Mouse (Mus musculus) intestine, embryonic 14.5 days (tissue): Measurements from ENCODE around the gene Slc15a1. TPM values are rescaled to one million over a fixed set of nuclear protein-coding genes. Genes with fewer than 3 reads are reported as not detected.

Experiments
- ATAC-seq: fragments of 200-750 bp; cut with Nextera tagmentation; replicated peaks from 2 replicates; pipeline ENCODE4 v1.8.0; 2017; ENCODE audit warnings: low read depth, moderate number of reproducible peaks, moderate TSS enrichment, moderate library complexity; ENCODE audit not compliant: low FRiP score, low TSS enrichment
- DNase-seq: peaks from one replicate; pipeline ENCODE4 v3.0.0-alpha.2; 2018; ENCODE audit warnings: low spot score
- H3K27ac ChIP-seq: fragments of 300-500 bp; sonication (generic); 2 replicates; pipeline ENCODE4 v1.5.1; 2014; ENCODE audit warnings: low read depth, mild to moderate bottlenecking, control low read depth
- H3K27me3 ChIP-seq: fragments of 300-500 bp; sonication (generic); replicated peaks from 2 replicates; pipeline ENCODE4 v1.6.1; 2014; ENCODE audit warnings: low read length, control low read depth; ENCODE audit not compliant: control insufficient read depth, insufficient read depth
- H3K36me3 ChIP-seq: fragments of 300-500 bp; sonication (generic); 2 replicates; pipeline ENCODE4 v1.6.1; 2014; ENCODE audit warnings: low read length, control low read depth; ENCODE audit not compliant: control insufficient read depth, insufficient read depth
- H3K4me1 ChIP-seq: fragments of 300-500 bp; sonication (generic); replicated peaks from 2 replicates; pipeline ENCODE4 v1.6.1; 2014; ENCODE audit warnings: low read length, control low read depth, mixed read lengths; ENCODE audit not compliant: control insufficient read depth, insufficient read depth
- H3K4me2 ChIP-seq: fragments of 300-500 bp; sonication (generic); 2 replicates; pipeline ENCODE4 v1.6.1; 2014; ENCODE audit warnings: low read length
- H3K4me3 ChIP-seq: fragments of 300-500 bp; sonication (generic); 2 replicates; pipeline ENCODE4 v1.5.1; 2014; ENCODE audit warnings: low read depth, low read length, control low read depth, mixed read lengths
- H3K9ac ChIP-seq: fragments of 300-500 bp; sonication (generic); 2 replicates; pipeline ENCODE4 v1.6.1; 2014; ENCODE audit warnings: mild to moderate bottlenecking, low read length
- H3K9me3 ChIP-seq: fragments of 300-500 bp; sonication (generic); 2 replicates; pipeline ENCODE4 v1.6.1; 2016; ENCODE audit warnings: low read length, control low read depth; ENCODE audit not compliant: control insufficient read depth
- WGBS: fragments of 180-500 bp; shearing (Covaris S2); extraction: QIAGEN DNeasy Blood & Tissue Kit; methylation state at CpG from one replicate; pipeline ENCODE4 v1.1.7; 2014; 5-methylcytosine and 5-hydroxymethylcytosine counted together
- polyA plus RNA-seq: library from polyadenylated mRNA; unstranded; fragments of >200 nt; fragmentation: Nextera tagmentation; extraction: Ambion mirVana; gene quantifications from 2 replicates; pipeline ENCODE4 v1.2.1, GENCODE M21; 2014

Slc15a1 gene
- polyA plus RNA-seq, 1 experiment from 2014 or later = 0.39 TPM

GRCm38 (mm10) chr14:121436455-121436854, 68.6 kb downstream of the Slc15a1 start:
- no peaks in the 10 kb centered on the region for H3K27me3 ChIP-seq

DNA sequence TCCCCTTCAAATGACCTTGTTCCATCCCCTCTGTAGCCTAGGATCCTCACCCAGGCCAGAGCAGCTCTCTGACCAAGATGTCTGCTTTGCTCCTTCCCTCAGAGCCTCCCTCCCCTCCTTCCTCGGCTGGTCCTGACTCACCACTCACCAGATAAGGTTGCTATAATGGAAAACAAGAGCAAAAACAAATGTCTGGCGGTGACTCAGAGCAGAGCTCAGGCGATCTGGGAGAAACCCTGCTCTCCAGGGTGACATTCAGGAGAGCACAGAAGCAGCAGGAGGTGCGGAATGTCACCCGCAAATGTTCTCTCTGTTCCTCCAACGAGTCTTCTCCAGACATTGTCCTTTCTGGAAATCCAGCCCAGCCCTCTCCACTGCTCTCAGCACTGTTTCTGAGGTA, 69.3 kb downstream of the Slc15a1 start:
- Histone ChIP-seq H3K4me3 (no peak overlapping the region), H3K4me2 (no peak overlapping the region), H3K4me1 (no peaks in the 10 kb centered on the region; the same call in 1 of the 2 replicates), H3K36me3 (no peaks in the 10 kb centered on the region), H3K27me3 (no peaks in the 10 kb centered on the region), H3K27ac (no peak overlapping the region), H3K9me3 (no peaks in the 10 kb centered on the region), H3K9ac (no peak overlapping the region)
- DNase-seq (no peak), ATAC-seq (peak; percentile 68; the same call in 1 of the 2 replicates)
- WGBS = 40% methylated on average over 6 of the region's 6 CpGs

More at GRCm38 (mm10) chr14:121436455-121436854, 68.6 kb downstream of the Slc15a1 start:
- Histone ChIP-seq H3K9me3 (no peaks in the 10 kb centered on the region), H3K27ac (no peak overlapping the region), H3K9ac (no peak overlapping the region), H3K4me3 (no peak overlapping the region), H3K4me1 (no peaks in the 10 kb centered on the region; the same call in 1 of the 2 replicates), H3K36me3 (no peaks in the 10 kb centered on the region), H3K4me2 (no peak overlapping the region)
- DNase-seq (no peak), ATAC-seq (no peak)
- WGBS = 93% methylated on average over 3 of the region's 3 CpGs

DNA sequence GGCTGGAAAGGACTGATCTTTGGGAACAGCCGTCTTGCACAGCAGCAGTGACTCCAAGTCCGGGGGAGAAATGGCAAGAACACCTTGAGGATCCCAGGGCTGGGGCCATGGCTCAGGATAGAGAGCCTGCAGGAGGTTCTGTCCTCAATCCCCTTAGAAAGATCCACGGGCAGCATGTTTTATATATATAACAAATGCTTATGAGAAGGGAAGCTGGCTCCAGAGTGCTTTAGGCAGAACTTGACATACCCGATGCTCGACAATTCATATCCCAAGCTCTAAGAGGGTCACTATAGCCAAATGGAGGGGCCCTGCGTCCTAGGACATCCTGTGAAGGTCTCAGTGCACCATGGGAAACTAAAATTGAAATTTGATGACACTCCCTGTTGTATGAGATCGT, 73.8 kb downstream of the Slc15a1 start:
- no peak overlapping the region for H3K9ac ChIP-seq
- no peaks in the 10 kb centered on the region for H3K36me3 ChIP-seq
- H3K4me1 ChIP-seq = no peaks in the 10 kb centered on the region
- no peaks in the 10 kb centered on the region for H3K27me3 ChIP-seq
- ATAC-seq = no peak
- WGBS = 84% methylated on average over 7 of the region's 7 CpGs
- no peak overlapping the region for H3K4me2 ChIP-seq
- DNase-seq = no peak
- H3K9me3 ChIP-seq = 0 out of 2 replicates have a peak, but pooled peaks cover 7% of the 10 kb centered on the region
- no peak overlapping the region for H3K4me3 ChIP-seq
- no peak overlapping the region for H3K27ac ChIP-seq

DNA sequence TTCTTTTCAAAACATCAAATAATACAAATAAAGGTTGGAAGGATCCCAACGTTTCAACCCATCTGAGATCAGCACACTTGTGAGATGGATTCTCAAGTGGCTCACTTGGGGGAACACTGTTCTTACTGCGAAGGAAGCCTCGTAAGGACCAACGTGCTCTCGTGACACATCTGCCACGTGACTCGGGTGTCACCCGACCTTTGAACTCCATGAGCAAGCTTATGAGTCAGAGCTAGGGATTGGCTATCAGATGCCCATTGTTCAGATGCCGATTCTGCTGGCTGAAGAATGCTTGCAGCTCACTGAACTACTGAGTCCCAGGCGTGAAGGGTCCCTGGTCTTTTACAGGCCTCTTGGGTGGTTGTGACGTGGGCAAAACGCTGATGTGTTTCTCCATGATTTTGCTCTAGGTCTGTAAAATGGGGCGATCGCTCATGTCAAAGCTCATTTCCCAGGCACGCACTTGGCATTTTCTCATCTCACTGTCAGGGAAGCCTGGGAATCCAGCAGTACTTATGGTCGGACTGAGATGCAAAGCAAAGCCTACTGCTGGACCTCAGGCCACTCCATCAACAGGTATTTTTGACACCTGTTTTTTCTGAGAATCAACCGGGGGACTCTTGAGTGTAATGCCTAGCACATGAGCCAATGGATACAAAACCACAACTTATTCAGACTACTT, 75.1 kb downstream of the Slc15a1 start:
- H3K4me2 ChIP-seq = no peak overlapping the region
- ATAC-seq = no peak
- H3K9ac ChIP-seq = no peak overlapping the region
- H3K4me1 ChIP-seq = no peaks in the 10 kb centered on the region
- WGBS = 83% methylated on average over 17 of the region's 17 CpGs
- no peak overlapping the region for H3K27ac ChIP-seq
- H3K36me3 ChIP-seq = no peaks in the 10 kb centered on the region
- 0 out of 2 replicates have a peak, but pooled peaks cover 7% of the 10 kb centered on the region for H3K9me3 ChIP-seq
- no peaks in the 10 kb centered on the region for H3K27me3 ChIP-seq
- no peak overlapping the region for H3K4me3 ChIP-seq
- no peak for DNase-seq

DNA sequence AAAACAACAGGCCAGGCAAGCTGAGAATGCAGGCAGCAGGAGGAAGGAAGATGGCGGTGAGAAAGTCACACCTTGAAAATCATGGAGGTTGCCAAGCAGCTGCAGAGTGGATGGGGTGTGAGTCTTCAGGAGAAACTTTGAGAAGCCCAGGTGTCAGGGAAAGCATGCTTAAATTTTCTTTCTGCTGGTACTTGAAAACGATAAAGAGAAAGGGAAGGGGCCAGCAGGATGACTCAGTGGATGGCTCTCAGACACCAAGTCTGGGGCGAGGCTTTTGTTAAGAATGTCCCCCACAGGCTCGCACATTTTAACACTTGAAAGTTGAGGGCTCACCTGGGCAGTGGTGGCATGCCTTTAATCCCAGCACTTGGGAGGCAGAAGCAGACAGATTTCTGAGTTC, 76.9 kb downstream of the Slc15a1 start:
- H3K4me3 ChIP-seq = no peak overlapping the region
- no peak for DNase-seq
- no peak for ATAC-seq
- no peaks in the 10 kb centered on the region for H3K36me3 ChIP-seq
- no peak overlapping the region for H3K9ac ChIP-seq
- H3K9me3 ChIP-seq = 0 out of 2 replicates have a peak, but pooled peaks cover 7% of the 10 kb centered on the region
- 87% methylated on average over 4 of the region's 4 CpGs for WGBS
- no peak overlapping the region for H3K4me2 ChIP-seq
- no peaks in the 10 kb centered on the region for H3K27me3 ChIP-seq
- no peak overlapping the region for H3K27ac ChIP-seq
- H3K4me1 ChIP-seq = 0 out of 2 replicates have a peak, but pooled peaks cover 4% of the 10 kb centered on the region

GRCm38 (mm10) chr14:121426743-121427142, 78.3 kb downstream of the Slc15a1 start:
- Histone ChIP-seq H3K4me1 (peaks cover 4% of the 10 kb centered on the region; the same call in 1 of the 2 replicates), H3K27ac (no peak overlapping the region), H3K27me3 (no peaks in the 10 kb centered on the region), H3K9ac (no peak overlapping the region), H3K4me2 (no peak overlapping the region), H3K4me3 (no peak overlapping the region), H3K9me3 (0 out of 2 replicates have a peak, but pooled peaks cover 7% of the 10 kb centered on the region), H3K36me3 (no peaks in the 10 kb centered on the region)
- no peak for DNase-seq
- no peak for ATAC-seq

GRCm38 (mm10) chr14:121425004-121425793, 79.9 kb downstream of the Slc15a1 start:
- 77% methylated on average over 7 of the region's 7 CpGs for WGBS
- Histone ChIP-seq H3K36me3 (no peaks in the 10 kb centered on the region), H3K9me3 (0 out of 2 replicates have a peak, but pooled peaks cover 12% of the 10 kb centered on the region), H3K4me2 (no peak overlapping the region), H3K27ac (no peak overlapping the region), H3K27me3 (no peaks in the 10 kb centered on the region), H3K9ac (no peak overlapping the region), H3K4me1 (peaks cover 4% of the 10 kb centered on the region; the same call in 1 of the 2 replicates), H3K4me3 (no peak overlapping the region)
- DNase-seq = no peak
- ATAC-seq = no peak

- Histone ChIP-seq H3K9ac (no peak overlapping the region), H3K4me3 (no peak overlapping the region), H3K27me3 (no peaks in the 10 kb centered on the region), H3K9me3 (0 out of 2 replicates have a peak, but pooled peaks cover 9% of the 10 kb centered on the region), H3K27ac (peak overlapping the region; percentile 36; the same call in 1 of the 2 replicates), H3K36me3 (no peaks in the 10 kb centered on the region), H3K4me2 (no peak overlapping the region), H3K4me1 (peaks cover 4% of the 10 kb centered on the region; the same call in 1 of the 2 replicates)
- WGBS = 57% methylated on average over 7 of the region's 7 CpGs
- DNase-seq = no peak
- ATAC-seq = no peak
Measured at GRCm38 (mm10) chr14:121423341-121423751, 81.7 kb downstream of the Slc15a1 start.
